Mouse (Mus musculus): ENCODE measurements at regions not wholly inside any gene's neighbourhood (a gene's known extent, or its start where the extent isn't known, plus 50 kb on each side); places are given as distances from the start of the nearest gene placed in this dataset.

DNA sequence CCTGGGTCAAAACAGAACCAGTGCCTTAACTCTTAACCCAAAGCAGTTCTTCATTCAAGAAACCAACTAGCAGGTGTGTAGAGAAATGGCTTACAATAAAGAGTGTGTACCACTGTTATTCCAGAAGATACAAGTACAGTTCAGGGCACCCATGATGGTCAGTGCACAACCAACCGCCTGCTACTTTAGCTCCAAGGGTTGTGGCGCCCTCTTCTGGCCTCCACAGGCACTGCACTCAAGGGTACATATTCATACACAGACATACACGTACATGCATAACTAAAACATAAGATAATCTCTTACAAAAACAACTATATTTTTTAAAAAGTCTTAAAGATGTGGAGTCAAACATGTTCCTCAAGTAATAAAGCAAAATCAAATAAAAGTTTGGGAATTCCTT, 65.9 kb upstream of the Peli2 start:
- no peak for DNase-seq (ENCODE audit: low spot score)

DNA sequence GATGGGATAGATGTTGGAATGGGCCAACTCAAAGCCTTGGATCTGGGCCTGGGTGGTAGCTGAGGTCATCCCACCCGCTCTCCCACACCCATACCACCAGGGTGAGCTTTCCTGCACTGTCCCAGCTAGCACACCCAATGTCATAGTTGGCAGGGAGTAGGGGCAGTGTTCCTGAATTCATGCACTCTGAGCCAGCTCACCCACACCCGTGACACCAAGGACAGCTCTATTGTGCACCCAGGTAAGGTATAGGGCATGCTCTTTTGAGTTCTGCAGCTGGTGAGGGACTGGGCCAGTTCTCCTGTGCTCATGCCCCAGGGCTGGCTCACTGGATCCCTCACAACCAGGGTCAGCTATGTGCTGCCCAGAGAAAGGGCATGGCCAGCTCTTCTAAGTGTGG, 64.8 kb upstream of the Peli2 start:
- DNase-seq (ENCODE audit: low spot score), result no peak

DNA sequence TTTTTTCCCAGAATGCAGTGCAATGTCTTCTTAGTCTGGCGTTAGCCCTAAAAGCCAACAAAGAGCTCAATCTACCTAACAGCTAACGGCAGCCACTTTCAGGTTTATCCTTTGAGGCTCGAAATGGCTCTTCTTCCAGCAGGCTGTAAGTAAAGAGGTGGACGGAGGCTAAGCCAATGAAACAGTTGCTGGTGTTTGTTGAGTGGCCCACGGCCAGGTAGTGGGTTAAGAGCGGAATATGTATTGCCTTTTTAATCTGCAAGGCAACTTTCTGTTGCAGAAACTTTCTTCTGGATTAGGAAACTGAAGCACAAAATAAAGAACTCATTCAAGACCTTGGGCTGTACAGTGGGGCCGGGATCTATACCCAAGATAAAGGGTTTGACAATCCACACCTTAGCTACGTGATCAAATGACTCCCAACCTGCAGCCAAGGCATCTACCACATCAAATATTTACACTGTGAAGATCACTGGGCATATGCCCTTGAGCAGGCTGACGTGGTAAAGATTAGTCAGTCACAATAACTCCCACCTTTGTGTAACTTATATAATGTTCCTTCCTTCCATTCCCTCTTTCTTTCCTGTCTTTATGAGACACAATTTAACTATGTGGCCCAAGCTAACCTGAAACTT, 62.3 kb upstream of the Peli2 start:
- no peak for DNase-seq (ENCODE audit: low spot score)

DNA sequence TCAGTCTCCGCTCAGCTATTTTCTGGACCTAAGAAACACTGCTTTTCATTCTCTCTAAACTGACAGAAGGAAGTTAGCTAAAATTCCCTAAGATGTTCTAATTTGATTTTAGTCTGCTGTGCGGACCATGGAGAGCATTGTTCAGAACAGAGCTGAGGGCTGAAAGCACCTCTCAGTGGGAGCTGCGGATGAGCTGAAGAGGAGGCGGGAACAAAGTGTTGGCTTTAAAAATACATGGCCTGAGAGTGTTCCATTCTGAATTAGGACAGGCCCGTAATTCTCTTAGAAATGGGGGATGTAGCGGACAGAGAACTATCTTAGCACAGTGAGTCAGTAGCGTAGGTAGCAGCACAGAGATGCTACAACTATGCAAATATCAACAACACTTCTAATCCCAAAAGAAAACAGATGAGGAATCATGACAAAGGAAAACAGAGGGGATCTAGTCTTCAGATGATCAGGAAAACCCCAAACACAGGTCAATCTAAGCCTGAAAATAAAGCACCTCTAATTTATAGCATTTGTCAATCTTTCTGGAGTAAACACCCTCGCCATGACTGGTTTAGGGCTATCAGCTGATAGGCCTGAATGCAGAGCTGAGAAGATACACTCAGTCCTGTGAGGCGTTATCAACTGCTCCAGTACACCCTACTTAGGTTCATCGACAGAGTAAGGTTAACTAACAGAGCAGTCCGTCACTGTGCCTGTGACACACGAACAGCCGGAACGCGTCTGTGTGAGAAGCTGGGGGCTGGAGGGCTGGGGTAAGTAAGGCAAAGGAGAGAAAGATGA, 60.8 kb upstream of the Peli2 start:
- no peak for DNase-seq (ENCODE audit: low spot score)

DNA sequence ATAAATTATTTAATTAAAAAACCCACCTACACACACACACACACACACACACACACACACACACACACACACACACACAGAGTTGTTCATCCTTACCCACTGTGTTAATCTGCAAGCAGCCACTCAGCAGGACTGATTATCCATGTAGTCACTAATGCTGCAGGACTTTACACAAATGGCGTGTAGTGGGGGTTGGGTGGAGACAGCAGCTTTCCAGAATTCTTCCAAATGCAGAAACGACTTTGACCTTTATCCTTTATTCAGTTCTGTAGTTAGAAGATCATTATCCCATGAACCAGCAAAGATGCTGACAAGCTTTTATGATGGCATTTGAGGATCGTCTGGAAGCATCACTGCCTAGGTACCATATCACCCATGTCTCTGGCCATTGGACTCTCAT, 52.0 kb upstream of the Peli2 start:
- no peak for DNase-seq (ENCODE audit: low spot score)

Measured in urinary bladder, postnatal 25 days (tissue).